Mouse (Mus musculus): ENCODE data around the gene Dnajc11.
A peak's percentile ranks its signal among the peaks of the same experiment; 100 is the strongest.

Dnajc11 gene

GRCm38 (mm10) chr4:151932576-151933504 lies 651 bp upstream of the Dnajc11 start:
- DNase-seq (ENCODE audit: low read depth), result no peak

GRCm38 (mm10) chr4:151934215-151934572 lies 703 bp downstream of the Dnajc11 start:
- no peak for DNase-seq (ENCODE audit: low read depth)

- no peak for DNase-seq (ENCODE audit: low read depth)
Measured at GRCm38 (mm10) chr4:151937441-151937840, 4.0 kb downstream of the Dnajc11 start.

- no peak for DNase-seq (ENCODE audit: low read depth)
Measured at GRCm38 (mm10) chr4:151938089-151938488, 4.6 kb downstream of the Dnajc11 start.

GRCm38 (mm10) chr4:151946211-151946610 lies 12.7 kb downstream of the Dnajc11 start:
- no peak for DNase-seq (ENCODE audit: low read depth)

GRCm38 (mm10) chr4:151948497-151949471 lies 15.3 kb downstream of the Dnajc11 start:
- no peak for DNase-seq (ENCODE audit: low read depth)

GRCm38 (mm10) chr4:151953209-151953608 lies 19.7 kb downstream of the Dnajc11 start:
- no peak for DNase-seq (ENCODE audit: low read depth)

- DNase-seq (ENCODE audit: low read depth), result no peak
Measured at GRCm38 (mm10) chr4:151955791-151956190, 22.3 kb downstream of the Dnajc11 start.

GRCm38 (mm10) chr4:151957584-151958315 lies 24.3 kb downstream of the Dnajc11 start:
- peak; percentile 60 for DNase-seq (ENCODE audit: low read depth)

- no peak for DNase-seq (ENCODE audit: low read depth)
Measured at GRCm38 (mm10) chr4:151959849-151960512, 26.5 kb downstream of the Dnajc11 start.

GRCm38 (mm10) chr4:151960513-151960854 lies 27.0 kb downstream of the Dnajc11 start:
- DNase-seq (ENCODE audit: low read depth), result peak; percentile 85

- DNase-seq (ENCODE audit: low read depth), result no peak
Measured at GRCm38 (mm10) chr4:151962817-151963216, 29.3 kb downstream of the Dnajc11 start.

- no peak for DNase-seq (ENCODE audit: low read depth)
Measured at GRCm38 (mm10) chr4:151968204-151968921, 34.9 kb downstream of the Dnajc11 start.

GRCm38 (mm10) chr4:151972221-151972967 lies 38.9 kb downstream of the Dnajc11 start:
- no peak for DNase-seq (ENCODE audit: low read depth)

GRCm38 (mm10) chr4:151975441-151975840 lies 42.0 kb downstream of the Dnajc11 start:
- DNase-seq (ENCODE audit: low read depth), result peak; percentile 65

- DNase-seq (ENCODE audit: low read depth), result peak; percentile 65
Measured at GRCm38 (mm10) chr4:151977748-151978147, 44.3 kb downstream of the Dnajc11 start.

- DNase-seq (ENCODE audit: low read depth), result no peak
Measured at GRCm38 (mm10) chr4:151980699-151981098, 47.2 kb downstream of the Dnajc11 start.

- DNase-seq (ENCODE audit: low read depth), result peak; percentile 65
Measured at GRCm38 (mm10) chr4:151981363-151981762, 47.9 kb downstream of the Dnajc11 start.

GRCm38 (mm10) chr4:151983043-151983442 lies 49.6 kb downstream of the Dnajc11 start:
- DNase-seq (ENCODE audit: low read depth), result no peak

- no peak for DNase-seq (ENCODE audit: low read depth)
Measured at GRCm38 (mm10) chr4:151983560-151983959, 50.1 kb downstream of the Dnajc11 start.
